Mouse (Mus musculus) heart, adult 8-10 months (tissue): ENCODE results near the gene Lyzl6. TPM values are rescaled to one million over a fixed set of nuclear protein-coding genes. Genes with fewer than 3 reads are reported as not detected.

Experiments
- DNase-seq: peaks from one replicate; pipeline ENCODE4 v3.0.0; 2022; ENCODE audit warnings: low spot score
- total RNA-seq, 4 experiments: library from RNA; stranded (reverse); gene quantifications; 2 replicates each; pipeline ENCODE4 v1.2.4; 2022

The Lyzl6 gene
- total RNA-seq, 4 experiments from 2014 or later: not detected

DNA sequence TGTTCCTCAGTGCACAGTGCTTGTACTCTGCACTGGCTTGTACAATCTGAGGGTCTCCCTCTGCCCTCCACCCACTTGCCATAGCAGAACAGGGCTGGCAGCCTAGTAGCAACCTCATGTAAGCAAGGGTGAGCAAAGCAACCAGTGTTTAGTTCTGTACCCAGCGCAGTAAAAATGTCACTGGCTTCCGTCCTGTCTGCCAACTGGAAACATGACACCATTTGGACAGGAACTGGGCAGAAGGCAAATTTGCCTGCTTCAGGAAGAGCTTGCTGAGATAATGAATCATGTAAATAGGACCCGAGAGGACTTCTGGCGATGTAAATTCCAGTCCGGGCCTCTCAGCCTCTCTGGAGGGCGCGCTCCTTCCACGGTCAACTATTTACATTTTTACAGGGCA lies 7.0 kb upstream of the Lyzl6 start:
- DNase-seq: peak; percentile 22

DNA sequence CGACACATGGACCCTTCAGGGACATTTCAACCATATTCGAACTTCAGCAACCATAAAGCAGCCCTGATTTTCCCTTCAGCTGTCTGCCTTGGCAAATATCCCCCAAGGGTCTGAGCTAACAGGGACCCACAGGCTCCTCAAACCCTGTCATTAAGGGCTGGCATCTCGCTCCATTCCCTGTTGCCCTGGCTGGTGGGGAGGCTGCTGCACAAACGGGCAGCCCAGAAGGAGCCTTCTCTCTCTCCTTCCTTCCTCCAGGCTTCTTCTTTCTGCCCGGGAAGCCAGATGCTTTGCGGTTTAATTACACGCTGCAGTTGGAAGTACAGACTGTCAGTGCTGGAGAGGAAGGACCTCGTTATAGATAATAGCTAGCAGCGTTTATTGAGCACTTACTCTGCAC lies 4.5 kb upstream of the Lyzl6 start:
- DNase-seq: no peak

DNA sequence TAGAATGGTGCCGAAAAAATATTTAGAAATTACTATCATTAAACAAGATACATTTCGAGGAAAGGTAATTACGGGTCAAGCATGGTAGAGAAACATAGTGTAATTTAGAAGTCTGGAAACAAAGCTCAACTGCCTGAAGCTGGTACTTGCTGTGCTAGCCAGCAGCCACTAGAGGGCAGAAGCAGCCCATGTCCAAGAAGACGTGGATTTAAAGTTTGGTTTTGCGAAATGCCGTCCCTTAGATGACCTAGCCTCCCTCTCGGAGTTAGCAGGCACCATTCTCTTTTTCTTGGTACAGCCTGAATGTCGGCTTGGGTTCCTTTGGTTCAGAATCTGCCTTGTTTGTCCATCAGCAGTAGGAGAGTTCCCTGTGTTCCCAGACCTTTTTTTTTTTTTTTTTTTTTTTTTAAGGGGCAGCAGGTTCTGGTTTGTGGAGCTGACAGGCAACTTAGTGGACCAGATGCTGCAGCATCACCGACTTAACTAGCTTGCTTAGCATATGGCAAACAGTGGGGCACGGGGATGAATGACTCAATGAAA lies 787 bp upstream of the Lyzl6 start:
- peak; percentile 27 for DNase-seq

DNA sequence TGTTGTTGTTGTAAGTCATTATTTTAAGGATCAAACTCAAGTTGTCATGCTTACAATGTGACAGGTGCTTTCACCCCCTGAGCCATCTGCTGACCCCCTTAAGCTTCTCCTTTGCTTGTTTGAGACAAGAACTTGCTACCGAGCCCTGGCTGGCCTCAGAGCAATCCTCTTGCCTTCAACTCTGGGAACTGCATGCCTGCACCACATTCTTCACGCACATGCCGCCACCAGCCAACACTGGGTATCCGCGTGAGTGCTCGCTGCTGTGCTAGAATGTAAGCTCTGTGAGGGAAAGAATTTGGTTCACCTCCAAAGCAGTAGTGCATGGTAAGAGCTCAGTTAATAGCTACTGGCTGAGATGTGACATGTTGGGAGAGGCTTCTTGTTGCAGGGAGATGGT lies 2.4 kb downstream of the Lyzl6 start:
- no peak for DNase-seq

DNA sequence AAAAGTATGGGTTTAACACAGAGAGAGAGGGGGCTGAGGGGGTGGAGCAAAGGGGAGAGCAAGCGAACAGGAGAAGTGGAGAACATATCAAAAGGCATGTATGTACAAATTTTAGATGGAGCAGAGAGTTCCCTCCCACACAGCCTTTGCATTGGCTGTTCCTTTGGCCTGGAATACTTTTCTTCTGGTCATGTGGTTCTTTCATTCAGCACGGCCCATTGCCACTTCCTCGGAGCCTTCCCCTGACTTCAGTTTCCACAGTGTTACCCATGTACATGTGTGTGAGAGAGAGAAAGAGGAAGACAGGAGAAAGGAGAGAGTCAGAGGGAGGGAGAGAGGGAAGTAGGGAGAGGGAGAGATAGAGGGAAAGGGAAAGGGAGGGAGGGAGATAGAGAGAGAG lies 3.2 kb downstream of the Lyzl6 start:
- DNase-seq: no peak

DNA sequence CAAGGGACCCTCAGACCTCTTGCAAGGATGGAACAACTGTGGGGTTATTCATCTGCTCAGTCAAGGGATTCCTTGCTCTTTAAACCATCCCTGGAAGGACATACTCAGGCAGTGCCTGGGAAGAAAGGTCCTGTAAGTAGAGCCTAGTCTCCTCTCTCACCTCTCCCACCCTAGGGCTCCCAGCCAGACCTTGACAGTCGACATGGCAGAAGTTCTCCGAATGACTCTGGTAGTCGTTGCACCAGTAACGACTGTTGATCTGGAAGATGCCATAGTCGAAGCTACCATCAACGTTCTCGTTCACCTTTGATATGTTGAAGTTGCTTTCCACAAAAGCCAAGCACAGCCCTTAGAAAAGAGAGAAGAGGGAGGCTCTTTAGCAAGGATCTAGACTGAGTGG lies 3.9 kb downstream of the Lyzl6 start:
- no peak for DNase-seq

DNA sequence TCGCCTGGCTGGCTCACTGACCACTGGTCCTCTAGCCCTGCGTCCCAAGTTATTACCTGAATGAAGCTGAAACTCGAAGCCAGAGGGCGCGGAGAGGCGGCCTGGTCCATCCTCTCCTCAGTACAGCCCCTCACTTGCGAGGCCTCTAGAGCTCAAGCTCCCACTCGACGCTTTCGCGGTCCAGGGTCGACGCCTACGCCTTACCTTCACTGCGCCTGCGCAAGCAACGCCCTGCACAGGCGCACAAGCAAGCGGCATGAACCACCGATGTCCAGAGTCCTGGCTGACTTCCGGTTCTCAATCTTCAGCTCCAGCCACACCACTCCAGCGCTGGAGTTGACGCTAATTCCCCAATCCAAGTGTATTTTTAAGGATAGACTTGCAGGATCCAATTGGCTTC lies 11.2 kb downstream of the Lyzl6 start:
- DNase-seq: no peak

DNA sequence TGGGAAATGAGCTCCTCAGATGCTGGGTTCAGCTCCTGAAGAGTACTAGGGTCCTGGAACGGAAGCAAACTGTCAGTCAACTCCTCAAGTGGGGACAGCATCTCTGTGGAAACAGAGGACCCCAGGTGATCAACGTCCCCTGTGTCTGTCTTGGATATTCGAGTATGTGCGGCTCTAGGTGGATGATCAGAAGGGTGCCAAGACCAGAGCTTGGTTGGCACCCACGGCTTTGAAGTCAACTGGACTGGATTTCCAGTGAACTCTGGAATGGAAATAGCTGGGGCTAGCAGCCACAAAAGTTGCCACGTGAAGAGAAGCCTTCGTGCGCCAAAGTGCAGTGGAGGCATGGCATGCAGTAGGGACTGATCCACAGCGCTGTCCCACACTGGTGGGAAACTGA lies 17.6 kb downstream of the Lyzl6 start, which contains the start of gene Gm884:
TSS of gene Gm884 (minus strand) at position 101 of the 400 bp plus-strand sequence.
- no peak for DNase-seq

DNA sequence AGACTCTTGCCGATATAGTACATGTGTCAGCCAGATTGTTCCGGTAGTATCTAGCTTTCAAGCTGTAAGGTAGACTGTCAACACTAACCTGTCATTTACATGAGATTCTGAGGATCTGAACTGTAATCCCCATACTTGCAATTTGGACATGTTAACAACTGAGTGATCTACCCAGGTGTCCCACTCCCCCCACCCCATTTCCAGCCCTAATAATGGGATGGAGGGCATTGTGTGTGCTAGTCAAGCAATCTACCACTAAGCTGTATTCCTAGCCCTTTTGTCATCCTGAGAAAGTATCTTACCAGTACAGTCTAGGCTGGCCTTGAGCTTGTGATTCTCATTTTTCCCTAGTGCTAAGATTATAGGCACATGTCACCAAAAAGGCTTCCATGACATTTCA lies 27.9 kb downstream of the Lyzl6 start:
- DNase-seq: no peak

DNA sequence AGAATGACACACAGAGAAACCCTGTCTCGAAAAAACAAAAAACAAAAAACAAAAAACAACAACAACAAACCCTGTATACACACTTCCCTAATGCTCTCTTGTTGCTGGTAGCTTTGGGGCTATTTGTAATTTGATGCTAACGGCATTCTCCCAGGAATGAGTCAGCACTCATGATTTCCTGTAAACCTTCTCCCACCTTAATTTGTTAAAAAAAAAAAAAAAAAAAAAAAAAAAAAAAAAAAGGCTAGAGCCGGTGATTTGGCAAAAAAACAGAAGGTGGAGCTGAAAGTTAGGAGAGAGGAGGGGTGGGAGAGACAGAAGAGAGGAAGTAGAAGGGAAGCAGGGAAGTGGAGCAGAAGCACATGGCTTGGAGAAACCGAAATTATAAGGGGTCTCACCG lies 32.1 kb downstream of the Lyzl6 start:
- DNase-seq: no peak

Other genes with a start within 250 kb of the Lyzl6 start
- gene Plekhm1, start 226.2 kb downstream of the Lyzl6 start, total RNA-seq: 10 to 100 TPM; 11.0 to 12.5 (median 11.6) TPM
- not detected for gene Lrrc37a, start 134.3 kb downstream of the Lyzl6 start, total RNA-seq
- gene Gm884, start 17.8 kb downstream of the Lyzl6 start, total RNA-seq: not detected
- gene Rprml, start 10.7 kb upstream of the Lyzl6 start, total RNA-seq: not detected
- 10 to 100 TPM; 29.3 to 37.1 (median 34.4) TPM for gene Gosr2, start 59.0 kb upstream of the Lyzl6 start, total RNA-seq
- under 1 TPM; 0.57 to 0.95 (median 0.69) TPM for gene Wnt9b, start 110.9 kb upstream of the Lyzl6 start, total RNA-seq
- not detected for gene Wnt3, start 135.3 kb upstream of the Lyzl6 start, total RNA-seq